Mouse (Mus musculus) embryonic facial prominence, embryonic 14.5 days (tissue): Measurements from ENCODE around the gene Spata25. TPM values are rescaled to one million over a fixed set of nuclear protein-coding genes. Genes with fewer than 3 reads are reported as not detected.
"Not testable (repeated sequence)": the region's sequence is repeated elsewhere in the genome, so short reads cannot be mapped to it uniquely, and the experiment has no call there.

ENCODE experiments used
- ATAC-seq: fragments of 200-750 bp; cut with Nextera tagmentation; 2 replicates; pipeline ENCODE4 v1.8.0; 2017; ENCODE audit warnings: low read depth, moderate number of reproducible peaks, moderate TSS enrichment
- DNase-seq: peaks from one replicate; pipeline ENCODE4 v3.0.0-alpha.2; 2015; ENCODE audit warnings: low spot score
- H3K27ac ChIP-seq: fragments of 300-500 bp; sonication (generic); replicated peaks from 2 replicates; pipeline ENCODE4 v1.5.1; 2014; ENCODE audit warnings: low read depth, mild to moderate bottlenecking, low read length, moderate library complexity
- H3K27me3 ChIP-seq: fragments of 300-500 bp; sonication (generic); replicated peaks from 2 replicates; pipeline ENCODE4 v1.6.1; 2014; ENCODE audit warnings: low read length; ENCODE audit not compliant: control insufficient read depth, insufficient read depth
- H3K36me3 ChIP-seq: fragments of 300-500 bp; sonication (generic); 2 replicates; pipeline ENCODE4 v1.6.1; 2014; ENCODE audit warnings: low read length, mixed read lengths; ENCODE audit not compliant: control insufficient read depth, insufficient read depth
- H3K4me1 ChIP-seq: fragments of 300-500 bp; sonication (generic); 2 replicates; pipeline ENCODE4 v1.6.1; 2014; ENCODE audit warnings: antibody characterized with exemption, low read length; ENCODE audit not compliant: control insufficient read depth, insufficient read depth
- H3K4me2 ChIP-seq: fragments of 300-500 bp; sonication (generic); 2 replicates; pipeline ENCODE4 v1.6.1; 2014; ENCODE audit warnings: low read depth, mild to moderate bottlenecking, low read length, moderate library complexity, mixed read lengths
- H3K4me3 ChIP-seq: fragments of 300-500 bp; sonication (generic); 2 replicates; pipeline ENCODE4 v1.5.1; 2014; ENCODE audit warnings: low read depth, mild to moderate bottlenecking, low read length
- H3K9ac ChIP-seq: fragments of 300-500 bp; sonication (generic); 2 replicates; pipeline ENCODE4 v1.6.1; 2014; ENCODE audit warnings: low read depth, mild to moderate bottlenecking, low read length, moderate library complexity, mixed read lengths
- H3K9me3 ChIP-seq: fragments of 300-500 bp; sonication (generic); 2 replicates; pipeline ENCODE4 v1.6.1; 2016; ENCODE audit warnings: low read length; ENCODE audit not compliant: control insufficient read depth
- WGBS: fragments of 180-500 bp; shearing (Covaris S2); extraction: QIAGEN DNeasy Blood & Tissue Kit; methylation state at CpG from one replicate; pipeline ENCODE4 v1.1.7; 2014; 5-methylcytosine and 5-hydroxymethylcytosine counted together
- polyA plus RNA-seq: library from polyadenylated mRNA; unstranded; fragments of >200 nt; fragmentation: Nextera tagmentation; extraction: Ambion mirVana; gene quantifications from 2 replicates; pipeline ENCODE4 v1.2.1, GENCODE M21; 2014

Spata25 gene
- polyA plus RNA-seq, 1 experiment from 2014 or later, result not detected

- H3K4me1 ChIP-seq, result peaks cover 7% of the 10 kb centered on the region
- H3K27me3 ChIP-seq, result no peaks in the 10 kb centered on the region
- peak overlapping the region; percentile 58 for H3K27ac ChIP-seq
- H3K36me3 ChIP-seq, result no peaks in the 10 kb centered on the region
- H3K9me3 ChIP-seq, result peaks cover 5% of the 10 kb centered on the region; the same call in 1 of the 2 replicates
- H3K4me3 ChIP-seq, result no peak overlapping the region
- ATAC-seq (no peak), DNase-seq (peak; percentile 82)
- WGBS, result 40% methylated on average over 16 of the region's 16 CpGs
- no peak overlapping the region for H3K9ac ChIP-seq
- H3K4me2 ChIP-seq, result no peak overlapping the region
Measured at GRCm38 (mm10) chr2:164866741-164867551, 38.6 kb upstream of the Spata25 start.

- Histone ChIP-seq H3K4me3 (no peak overlapping the region), H3K4me2 (no peak overlapping the region), H3K27ac (no peak overlapping the region), H3K9ac (no peak overlapping the region), H3K36me3 (no peaks in the 10 kb centered on the region), H3K4me1 (peaks cover 9% of the 10 kb centered on the region), H3K9me3 (peaks cover 5% of the 10 kb centered on the region; the same call in 1 of the 2 replicates), H3K27me3 (no peaks in the 10 kb centered on the region)
- no peak for ATAC-seq
- 74% methylated on average over 4 of the region's 4 CpGs for WGBS
- DNase-seq, result no peak
Measured at GRCm38 (mm10) chr2:164864593-164864992, 36.3 kb upstream of the Spata25 start.

- not testable (repeated sequence) for H3K27me3 ChIP-seq, ATAC-seq, H3K4me2 ChIP-seq, DNase-seq, H3K36me3 ChIP-seq, H3K4me3 ChIP-seq, H3K27ac ChIP-seq, H3K9ac ChIP-seq, H3K9me3 ChIP-seq
- WGBS, result 91% methylated on average over 7 of the region's 9 CpGs
- H3K4me1 ChIP-seq, result peaks cover 12% of the 10 kb centered on the region
Measured at GRCm38 (mm10) chr2:164863411-164863810, 35.1 kb upstream of the Spata25 start.

- ATAC-seq, result peak; percentile 67
- Histone ChIP-seq H3K27ac (peak overlapping the region; percentile 33; the same call in 1 of the 2 replicates), H3K9me3 (no peaks in the 10 kb centered on the region), H3K4me2 (no peak overlapping the region), H3K36me3 (no peaks in the 10 kb centered on the region), H3K27me3 (peaks cover 4% of the 10 kb centered on the region; the same call in 1 of the 2 replicates), H3K4me3 (no peak overlapping the region), H3K4me1 (peaks cover 12% of the 10 kb centered on the region), H3K9ac (no peak overlapping the region)
- DNase-seq, result peak; percentile 87
- 33% methylated on average over 8 of the region's 9 CpGs for WGBS
Measured at GRCm38 (mm10) chr2:164862179-164862861, 34.0 kb upstream of the Spata25 start.

GRCm38 (mm10) chr2:164861094-164861493 lies 32.8 kb upstream of the Spata25 start:
- Histone ChIP-seq H3K4me3 (no peak overlapping the region), H3K36me3 (no peaks in the 10 kb centered on the region), H3K27ac (no peak overlapping the region), H3K9me3 (no peaks in the 10 kb centered on the region), H3K4me2 (no peak overlapping the region), H3K9ac (no peak overlapping the region), H3K4me1 (peaks cover 14% of the 10 kb centered on the region), H3K27me3 (peaks cover 16% of the 10 kb centered on the region)
- ATAC-seq (no peak), DNase-seq (no peak)
- WGBS, result 55% methylated on average over 4 of the region's 4 CpGs

GRCm38 (mm10) chr2:164859640-164860432 lies 31.5 kb upstream of the Spata25 start:
- WGBS, result 57% methylated on average over 9 of the region's 9 CpGs
- H3K9ac ChIP-seq, result no peak overlapping the region
- no peak overlapping the region for H3K4me2 ChIP-seq
- H3K9me3 ChIP-seq, result no peaks in the 10 kb centered on the region
- H3K27ac ChIP-seq, result no peak overlapping the region
- H3K4me3 ChIP-seq, result no peak overlapping the region
- H3K36me3 ChIP-seq, result no peaks in the 10 kb centered on the region
- DNase-seq (no peak), ATAC-seq (no peak)
- peaks cover 14% of the 10 kb centered on the region for H3K4me1 ChIP-seq
- peaks cover 23% of the 10 kb centered on the region for H3K27me3 ChIP-seq

GRCm38 (mm10) chr2:164859155-164859554 lies 30.8 kb upstream of the Spata25 start:
- Histone ChIP-seq H3K4me3 (no peak overlapping the region), H3K4me1 (peaks cover 14% of the 10 kb centered on the region), H3K9me3 (no peaks in the 10 kb centered on the region), H3K27ac (no peak overlapping the region), H3K4me2 (no peak overlapping the region), H3K27me3 (peaks cover 28% of the 10 kb centered on the region), H3K36me3 (no peaks in the 10 kb centered on the region), H3K9ac (no peak overlapping the region)
- DNase-seq, result no peak
- no peak for ATAC-seq
- 37% methylated on average over 2 of the region's 2 CpGs for WGBS

- peak overlapping the region; percentile 57 for H3K4me3 ChIP-seq
- peak overlapping the region; percentile 74 for H3K27ac ChIP-seq
- 8% methylated on average over 19 of the region's 19 CpGs for WGBS
- H3K9me3 ChIP-seq, result no peaks in the 10 kb centered on the region
- no peak for DNase-seq
- H3K27me3 ChIP-seq, result peaks cover 28% of the 10 kb centered on the region
- peaks cover 14% of the 10 kb centered on the region for H3K4me1 ChIP-seq
- no peaks in the 10 kb centered on the region for H3K36me3 ChIP-seq
- peak overlapping the region; percentile 96 for H3K4me2 ChIP-seq
- ATAC-seq, result no peak
- peak overlapping the region; percentile 62 for H3K9ac ChIP-seq
Measured at GRCm38 (mm10) chr2:164857842-164858553, 29.7 kb upstream of the Spata25 start.
